Mouse (Mus musculus): ENCODE measurements around the gene Gse1. TPM values are rescaled to one million over a fixed set of nuclear protein-coding genes. Genes with fewer than 3 reads are reported as not detected.

Gse1 gene
- polyA plus RNA-seq, 1 experiment from 2014 or later, result 11.3 TPM

DNA sequence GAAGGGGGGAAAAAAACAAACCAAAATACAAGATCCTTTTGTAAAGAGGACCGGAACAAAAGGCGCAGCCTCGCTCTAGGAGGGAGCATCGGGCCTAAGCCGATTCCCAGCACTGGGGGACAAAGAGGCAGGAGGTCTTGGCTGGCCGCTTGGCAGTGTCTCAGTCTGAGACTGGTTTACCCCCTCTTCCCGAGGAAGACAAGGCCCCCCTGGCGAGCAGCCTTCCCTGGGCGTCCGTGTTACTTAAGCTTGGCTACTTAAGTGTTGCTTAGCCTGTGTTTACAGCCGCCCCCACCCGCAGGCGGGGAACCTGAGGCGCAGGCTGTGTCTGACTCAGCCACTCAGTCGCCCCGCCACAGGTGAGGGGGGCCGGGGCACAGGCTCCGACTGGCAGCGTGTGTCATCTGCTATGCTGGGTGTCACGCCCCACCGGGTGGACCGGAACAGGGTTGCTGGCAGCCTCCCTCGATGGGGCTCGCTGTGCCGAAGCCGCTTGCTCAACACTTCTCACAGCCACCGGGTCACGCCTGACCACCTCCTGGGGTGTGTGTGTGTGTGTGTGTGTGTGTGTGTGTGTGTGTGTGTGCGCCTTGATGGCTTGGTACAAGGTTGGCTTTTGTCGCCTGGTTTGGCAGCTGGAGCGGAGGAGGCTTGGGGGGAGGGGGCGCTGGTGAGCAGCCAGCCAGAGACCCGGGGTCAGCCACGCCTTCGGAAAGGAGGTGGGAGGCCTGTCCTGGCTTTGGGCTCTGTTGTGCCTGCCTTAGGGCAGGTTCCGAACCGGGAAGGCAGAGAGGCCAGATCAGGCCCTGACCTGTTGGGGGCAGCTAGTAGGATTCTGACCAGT lies 310.4 kb downstream of the Gse1 start:
- 4% methylated on average over 37 of the region's 37 CpGs for WGBS
- peak overlapping the region; percentile 99 for H3K4me2 ChIP-seq (replicated peaks; ENCODE audit: low read depth, low read length)
- no peaks in the 10 kb centered on the region for H3K36me3 ChIP-seq (ENCODE audit: control insufficient read depth, insufficient read depth, low read length)
- H3K9me3 ChIP-seq (ENCODE audit: control insufficient read depth, low read length), result no peaks in the 10 kb centered on the region
- H3K27ac ChIP-seq (ENCODE audit: low read depth, low read length), result peak overlapping the region; percentile 89
- no peaks in the 10 kb centered on the region for H3K27me3 ChIP-seq (ENCODE audit: control insufficient read depth, insufficient read depth, low read length)
- peak; percentile 45 for ATAC-seq (ENCODE audit: low FRiP score, low TSS enrichment)
- peaks cover 83% of the 10 kb centered on the region for H3K4me1 ChIP-seq (ENCODE audit: control insufficient read depth, insufficient read depth, low read length)
- peak overlapping the region; percentile 61 for H3K9ac ChIP-seq (ENCODE audit: low read depth, low read length)
- peak overlapping the region; percentile 56 for H3K4me3 ChIP-seq (ENCODE audit: low read length)

DNA sequence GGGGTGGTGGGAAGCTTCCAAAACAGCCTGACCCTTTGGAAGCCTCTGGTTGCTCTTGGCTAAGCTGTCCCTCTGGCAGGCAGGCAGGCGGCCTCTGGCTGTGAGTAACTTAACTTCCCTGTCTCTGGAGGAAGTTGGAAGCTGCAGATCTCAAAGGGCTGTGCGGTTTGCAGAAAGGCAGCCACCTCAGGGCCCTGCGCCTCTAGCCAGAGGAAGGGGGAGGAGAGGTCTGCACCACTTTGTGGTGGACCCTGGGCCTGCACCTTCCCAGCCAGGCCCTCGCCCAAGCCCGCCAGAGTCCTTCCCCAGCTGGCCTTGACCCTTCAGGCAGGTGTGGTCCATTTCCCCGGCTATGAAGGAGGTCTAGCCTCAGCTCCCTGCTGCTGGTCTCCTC lies 311.1 kb downstream of the Gse1 start:
- Histone ChIP-seq H3K27ac (ENCODE audit: low read depth, low read length) (peak overlapping the region; percentile 89), H3K4me3 (ENCODE audit: low read length) (peak overlapping the region; percentile 56), H3K9me3 (ENCODE audit: control insufficient read depth, low read length) (no peaks in the 10 kb centered on the region), H3K27me3 (ENCODE audit: control insufficient read depth, insufficient read depth, low read length) (no peaks in the 10 kb centered on the region), H3K9ac (ENCODE audit: low read depth, low read length) (peak overlapping the region; percentile 61; the same call in 1 of the 2 replicates), H3K36me3 (ENCODE audit: control insufficient read depth, insufficient read depth, low read length) (no peaks in the 10 kb centered on the region), H3K4me1 (ENCODE audit: control insufficient read depth, insufficient read depth, low read length) (peaks cover 80% of the 10 kb centered on the region), H3K4me2 (replicated peaks; ENCODE audit: low read depth, low read length) (peak overlapping the region; percentile 99)
- WGBS, result 29% methylated on average over 5 of the region's 6 CpGs
- no peak for ATAC-seq (ENCODE audit: low FRiP score, low TSS enrichment)

DNA sequence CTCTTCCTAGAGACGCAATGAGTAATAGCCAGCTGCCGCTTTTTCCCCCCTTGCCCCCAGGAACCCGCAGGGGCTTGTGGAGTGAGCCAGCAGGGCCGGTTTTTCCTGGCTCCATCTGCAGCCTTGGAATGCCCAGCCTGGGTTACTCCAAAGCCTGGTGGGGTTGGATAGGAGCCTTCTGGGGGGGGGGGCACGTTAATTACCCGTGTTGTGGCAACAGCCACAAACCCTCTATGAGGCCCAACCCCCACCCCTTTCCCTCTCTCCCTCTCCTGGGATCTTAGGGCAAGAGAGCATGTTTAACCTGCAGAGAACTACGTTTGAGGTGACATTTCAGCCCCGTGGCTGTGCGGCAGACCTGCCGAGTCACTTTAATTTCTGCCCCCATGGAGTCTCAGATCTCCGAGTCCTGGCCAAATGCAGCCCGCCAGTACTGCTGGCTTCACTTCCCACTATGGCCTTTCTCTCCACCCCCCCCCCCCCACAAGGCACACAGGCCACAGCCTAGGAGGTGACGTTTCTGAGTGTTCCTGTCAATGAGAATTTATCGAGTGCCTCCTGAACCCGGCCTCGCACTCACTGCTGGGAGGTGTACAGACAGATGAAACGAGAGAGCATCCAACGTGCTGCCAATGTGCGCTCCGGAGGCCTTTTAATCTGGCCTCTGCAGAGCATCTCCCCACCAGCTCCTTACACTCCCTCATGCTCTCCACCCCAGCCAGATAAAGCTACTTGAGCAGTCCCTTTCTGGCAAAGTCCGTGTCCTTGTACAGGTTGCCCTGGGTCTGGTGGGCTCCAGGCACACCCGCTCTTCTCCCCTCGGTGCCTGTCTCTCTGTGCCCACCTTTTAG lies 311.7 kb downstream of the Gse1 start:
- ATAC-seq (ENCODE audit: low FRiP score, low TSS enrichment), result no peak
- H3K27me3 ChIP-seq (ENCODE audit: control insufficient read depth, insufficient read depth, low read length), result no peaks in the 10 kb centered on the region
- peak overlapping the region; percentile 61; the same call in 1 of the 2 replicates for H3K9ac ChIP-seq (ENCODE audit: low read depth, low read length)
- WGBS, result 20% methylated on average over 23 of the region's 23 CpGs
- peaks cover 75% of the 10 kb centered on the region for H3K4me1 ChIP-seq (ENCODE audit: control insufficient read depth, insufficient read depth, low read length)
- peak overlapping the region; percentile 7; the same call in 1 of the 2 replicates for H3K4me3 ChIP-seq (ENCODE audit: low read length)
- H3K4me2 ChIP-seq (replicated peaks; ENCODE audit: low read depth, low read length), result peak overlapping the region; percentile 99; the same call in 1 of the 2 replicates
- H3K27ac ChIP-seq (ENCODE audit: low read depth, low read length), result peak overlapping the region; percentile 89
- H3K9me3 ChIP-seq (ENCODE audit: control insufficient read depth, low read length), result no peaks in the 10 kb centered on the region
- no peaks in the 10 kb centered on the region for H3K36me3 ChIP-seq (ENCODE audit: control insufficient read depth, insufficient read depth, low read length)

DNA sequence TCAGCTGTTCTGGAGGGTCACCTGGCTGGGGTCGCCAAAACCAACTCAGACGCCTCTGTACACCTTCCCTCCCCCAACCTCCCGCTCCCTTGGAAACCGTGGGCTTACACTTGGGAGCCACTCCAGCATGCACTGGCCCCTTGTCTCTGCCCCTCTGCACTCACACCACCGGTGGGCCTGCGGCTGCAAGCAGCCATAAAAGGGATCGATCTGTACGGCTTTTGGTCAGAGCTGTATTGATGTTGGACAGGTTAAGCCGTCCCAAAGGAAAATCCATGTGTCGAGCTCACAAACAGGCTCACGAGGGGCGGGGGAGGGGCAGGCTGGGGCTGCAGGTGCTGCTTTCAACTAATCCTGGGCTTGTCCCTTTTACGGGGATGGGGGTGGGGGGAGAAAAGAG lies 314.7 kb downstream of the Gse1 start:
- Histone ChIP-seq H3K9me3 (ENCODE audit: control insufficient read depth, low read length) (no peaks in the 10 kb centered on the region), H3K4me2 (replicated peaks; ENCODE audit: low read depth, low read length) (no peak overlapping the region; the same call in 1 of the 2 replicates), H3K27me3 (ENCODE audit: control insufficient read depth, insufficient read depth, low read length) (no peaks in the 10 kb centered on the region), H3K27ac (ENCODE audit: low read depth, low read length) (no peak overlapping the region), H3K36me3 (ENCODE audit: control insufficient read depth, insufficient read depth, low read length) (no peaks in the 10 kb centered on the region), H3K4me3 (ENCODE audit: low read length) (no peak overlapping the region), H3K4me1 (ENCODE audit: control insufficient read depth, insufficient read depth, low read length) (peaks cover 76% of the 10 kb centered on the region), H3K9ac (ENCODE audit: low read depth, low read length) (no peak overlapping the region)
- no peak for ATAC-seq (ENCODE audit: low FRiP score, low TSS enrichment)
- 22% methylated on average over 13 of the region's 13 CpGs for whole genome bisulfite sequencing

DNA sequence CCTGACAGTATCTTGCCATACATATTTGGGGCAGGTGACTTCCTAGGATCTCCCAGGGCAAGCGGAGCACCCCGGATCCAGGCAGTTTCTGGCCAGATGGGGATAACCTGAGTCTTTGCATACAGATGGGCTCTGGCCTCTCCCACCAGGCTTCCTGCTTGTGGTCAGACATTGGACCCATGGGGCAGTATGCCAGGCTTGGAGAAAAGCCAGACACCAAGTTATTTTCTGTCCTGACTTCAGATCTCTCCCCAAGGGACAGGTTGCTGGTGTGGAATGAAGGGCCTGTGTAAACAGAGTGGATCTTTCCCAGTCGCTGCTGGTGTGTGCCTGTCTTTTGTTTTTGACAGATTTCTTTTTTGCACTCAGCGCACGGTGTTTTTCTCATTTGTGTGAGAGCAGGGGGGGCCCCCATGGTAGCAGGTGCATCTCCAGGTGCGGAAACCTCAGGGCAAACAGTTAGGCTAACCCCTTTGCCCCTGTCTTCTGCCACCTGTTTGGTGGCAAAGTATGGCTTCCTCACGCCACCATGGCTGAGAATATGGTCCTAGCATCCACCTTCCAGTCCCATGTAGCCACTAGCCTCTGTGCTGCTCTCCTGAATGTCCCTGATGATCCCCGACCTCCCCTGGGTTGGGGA lies 315.3 kb downstream of the Gse1 start:
- ATAC-seq (ENCODE audit: low FRiP score, low TSS enrichment), result no peak
- Histone ChIP-seq H3K4me2 (replicated peaks; ENCODE audit: low read depth, low read length) (no peak overlapping the region), H3K36me3 (ENCODE audit: control insufficient read depth, insufficient read depth, low read length) (no peaks in the 10 kb centered on the region), H3K4me1 (ENCODE audit: control insufficient read depth, insufficient read depth, low read length) (peaks cover 76% of the 10 kb centered on the region), H3K27me3 (ENCODE audit: control insufficient read depth, insufficient read depth, low read length) (no peaks in the 10 kb centered on the region), H3K9ac (ENCODE audit: low read depth, low read length) (no peak overlapping the region), H3K4me3 (ENCODE audit: low read length) (no peak overlapping the region), H3K27ac (ENCODE audit: low read depth, low read length) (no peak overlapping the region), H3K9me3 (ENCODE audit: control insufficient read depth, low read length) (no peaks in the 10 kb centered on the region)
- WGBS, result 77% methylated on average over 8 of the region's 8 CpGs

DNA sequence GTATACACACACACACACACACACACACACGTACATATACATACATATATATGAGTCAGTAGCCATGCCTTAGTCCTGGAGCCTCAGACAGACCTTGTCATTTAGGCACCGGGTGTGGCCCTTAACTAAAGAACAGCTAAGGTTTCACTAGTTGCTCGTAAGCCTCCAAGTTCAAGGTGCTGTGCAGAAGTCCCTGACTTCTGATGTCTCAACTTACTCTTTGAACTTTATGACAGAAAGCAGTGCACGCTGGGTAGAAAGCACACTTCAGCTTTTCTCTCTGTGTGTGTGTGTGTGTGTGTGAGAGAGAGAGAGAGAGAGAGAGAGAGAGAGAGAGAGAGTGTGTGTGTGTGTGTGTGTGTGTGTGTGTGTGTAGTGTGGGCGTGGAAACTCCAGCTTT lies 315.9 kb downstream of the Gse1 start:
- Histone ChIP-seq H3K4me1 (ENCODE audit: control insufficient read depth, insufficient read depth, low read length) (peaks cover 77% of the 10 kb centered on the region), H3K4me2 (replicated peaks; ENCODE audit: low read depth, low read length) (no peak overlapping the region), H3K36me3 (ENCODE audit: control insufficient read depth, insufficient read depth, low read length) (no peaks in the 10 kb centered on the region), H3K27me3 (ENCODE audit: control insufficient read depth, insufficient read depth, low read length) (no peaks in the 10 kb centered on the region), H3K4me3 (ENCODE audit: low read length) (no peak overlapping the region), H3K27ac (ENCODE audit: low read depth, low read length) (no peak overlapping the region), H3K9me3 (ENCODE audit: control insufficient read depth, low read length) (no peaks in the 10 kb centered on the region), H3K9ac (ENCODE audit: low read depth, low read length) (no peak overlapping the region)
- no peak for ATAC-seq (ENCODE audit: low FRiP score, low TSS enrichment)
- 69% methylated on average over 5 of the region's 5 CpGs for WGBS

DNA sequence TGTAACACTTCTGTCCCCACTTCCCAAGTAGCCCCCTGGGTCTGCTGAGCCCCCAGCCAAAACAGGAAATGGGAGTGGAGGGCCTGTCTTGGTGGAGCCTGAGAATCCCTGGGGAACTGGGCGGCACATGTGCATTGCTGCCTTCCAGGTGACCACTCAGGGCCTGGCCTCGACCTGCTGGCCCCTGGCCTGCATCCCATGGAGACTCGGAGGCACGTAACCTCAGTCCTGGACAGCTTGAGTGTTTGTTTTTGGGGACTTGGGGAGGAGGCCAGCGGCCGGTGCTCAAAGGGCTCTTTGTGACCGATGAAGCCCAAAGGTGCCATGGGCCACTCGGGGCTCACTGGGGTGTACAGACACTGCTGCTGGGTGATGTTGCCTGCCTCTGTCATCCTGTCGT lies 319.3 kb downstream of the Gse1 start:
- no peak for ATAC-seq (ENCODE audit: low FRiP score, low TSS enrichment)
- no peak overlapping the region for H3K4me2 ChIP-seq (replicated peaks; ENCODE audit: low read depth, low read length)
- H3K36me3 ChIP-seq (ENCODE audit: control insufficient read depth, insufficient read depth, low read length), result no peaks in the 10 kb centered on the region
- no peak overlapping the region for H3K4me3 ChIP-seq (ENCODE audit: low read length)
- 46% methylated on average over 9 of the region's 9 CpGs for WGBS
- no peak overlapping the region for H3K27ac ChIP-seq (ENCODE audit: low read depth, low read length)
- no peaks in the 10 kb centered on the region for H3K9me3 ChIP-seq (ENCODE audit: control insufficient read depth, low read length)
- H3K27me3 ChIP-seq (ENCODE audit: control insufficient read depth, insufficient read depth, low read length), result no peaks in the 10 kb centered on the region
- H3K9ac ChIP-seq (ENCODE audit: low read depth, low read length), result no peak overlapping the region
- H3K4me1 ChIP-seq (ENCODE audit: control insufficient read depth, insufficient read depth, low read length), result peaks cover 84% of the 10 kb centered on the region

DNA sequence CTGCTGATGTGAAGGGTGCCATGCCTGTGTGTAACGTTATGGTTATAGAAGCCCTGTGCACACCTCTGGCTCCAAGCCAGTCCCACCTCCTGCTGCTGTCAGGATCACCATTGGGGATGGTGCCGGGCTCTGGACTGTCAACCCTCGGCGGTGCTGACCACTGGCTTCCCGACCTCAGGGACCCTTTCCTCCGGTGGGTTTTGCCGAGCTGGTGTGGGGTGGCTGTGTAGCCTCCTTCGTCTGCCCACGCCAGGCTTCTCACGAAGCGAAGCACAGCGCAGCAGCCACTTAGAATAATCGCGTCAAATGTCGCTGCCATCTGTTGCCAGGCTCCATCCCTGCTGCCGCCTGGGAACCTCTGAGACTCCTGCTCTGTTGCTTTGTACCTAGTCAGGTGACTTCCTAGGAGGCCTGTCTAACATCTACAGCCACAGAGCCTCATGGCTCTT lies 320.1 kb downstream of the Gse1 start:
- ATAC-seq (ENCODE audit: low FRiP score, low TSS enrichment), result no peak
- no peaks in the 10 kb centered on the region for H3K27me3 ChIP-seq (ENCODE audit: control insufficient read depth, insufficient read depth, low read length)
- H3K4me1 ChIP-seq (ENCODE audit: control insufficient read depth, insufficient read depth, low read length), result peaks cover 83% of the 10 kb centered on the region
- no peak overlapping the region for H3K4me3 ChIP-seq (ENCODE audit: low read length)
- no peaks in the 10 kb centered on the region for H3K9me3 ChIP-seq (ENCODE audit: control insufficient read depth, low read length)
- H3K4me2 ChIP-seq (replicated peaks; ENCODE audit: low read depth, low read length), result no peak overlapping the region
- no peak overlapping the region for H3K27ac ChIP-seq (ENCODE audit: low read depth, low read length)
- H3K9ac ChIP-seq (ENCODE audit: low read depth, low read length), result no peak overlapping the region
- WGBS, result 41% methylated on average over 16 of the region's 16 CpGs
- no peaks in the 10 kb centered on the region for H3K36me3 ChIP-seq (ENCODE audit: control insufficient read depth, insufficient read depth, low read length)

Measured in kidney, embryonic 14.5 days (tissue).